Mouse (Mus musculus): ENCODE data around the gene Rab6a. TPM values are rescaled to one million over a fixed set of nuclear protein-coding genes. Genes with fewer than 3 reads are reported as not detected.
A peak's percentile ranks its signal among the peaks of the same experiment; 100 is the strongest.

Gene Rab6a
- polyA plus RNA-seq, 1 experiment = 319 TPM

GRCm38 (mm10) chr7:100616121-100616857 is 9.1 kb downstream of the Rab6a start:
- TF ChIP-seq POLR2A (IDR thresholded peaks at IDR 0.05; ENCODE audit: extremely low read depth, insufficient read depth, low read length) = no peak
- no peak for TF ChIP-seq CTCF (IDR thresholded peaks at IDR 0.05; ENCODE audit: extremely low read depth, insufficient read depth, low read length)
- Histone ChIP-seq H3K4me1 (ENCODE audit: control insufficient read depth, insufficient read depth, low read length) (no peaks in the 10 kb centered on the region), H3K27ac (ENCODE audit: insufficient read depth, low read length) (no peak overlapping the region), H3K4me3 (ENCODE audit: insufficient read depth, low read length) (no peak overlapping the region)

GRCm38 (mm10) chr7:100622277-100622676 is 15.1 kb downstream of the Rab6a start:
- Histone ChIP-seq H3K4me3 (ENCODE audit: insufficient read depth, low read length) (no peak overlapping the region), H3K4me1 (ENCODE audit: control insufficient read depth, insufficient read depth, low read length) (peaks cover 3% of the 10 kb centered on the region; the same call in 1 of the 2 replicates), H3K27ac (ENCODE audit: insufficient read depth, low read length) (no peak overlapping the region)
- TF ChIP-seq POLR2A (IDR thresholded peaks at IDR 0.05; ENCODE audit: extremely low read depth, insufficient read depth, low read length) (no peak), CTCF (IDR thresholded peaks at IDR 0.05; ENCODE audit: extremely low read depth, insufficient read depth, low read length) (no peak)

- TF ChIP-seq CTCF (IDR thresholded peaks at IDR 0.05; ENCODE audit: extremely low read depth, insufficient read depth, low read length) (no peak), POLR2A (IDR thresholded peaks at IDR 0.05; ENCODE audit: extremely low read depth, insufficient read depth, low read length) (no peak)
These were observed 17.3 kb downstream of the Rab6a start for GRCm38 (mm10) chr7:100624538-100624937.

GRCm38 (mm10) chr7:100637657-100638056 is 30.4 kb downstream of the Rab6a start:
- H3K4me1 ChIP-seq (ENCODE audit: control insufficient read depth, insufficient read depth, low read length) = no peaks in the 10 kb centered on the region
- H3K27ac ChIP-seq (ENCODE audit: insufficient read depth, low read length) = no peak overlapping the region
- H3K4me3 ChIP-seq (ENCODE audit: insufficient read depth, low read length) = no peak overlapping the region
- TF ChIP-seq POLR2A (IDR thresholded peaks at IDR 0.05; ENCODE audit: extremely low read depth, insufficient read depth, low read length) (no peak), CTCF (IDR thresholded peaks at IDR 0.05; ENCODE audit: extremely low read depth, insufficient read depth, low read length) (peak; percentile 45)

More at GRCm38 (mm10) chr7:100624538-100624937, 17.3 kb downstream of the Rab6a start:
- no peak overlapping the region for H3K27ac ChIP-seq (ENCODE audit: insufficient read depth, low read length)
- peaks cover 3% of the 10 kb centered on the region; the same call in 1 of the 2 replicates for H3K4me1 ChIP-seq (ENCODE audit: control insufficient read depth, insufficient read depth, low read length)
- H3K4me3 ChIP-seq (ENCODE audit: insufficient read depth, low read length) = no peak overlapping the region

- Histone ChIP-seq H3K27ac (ENCODE audit: insufficient read depth, low read length) (no peak overlapping the region), H3K4me1 (ENCODE audit: control insufficient read depth, insufficient read depth, low read length) (0 out of 2 replicates have a peak, but pooled peaks cover 1% of the 10 kb centered on the region), H3K4me3 (ENCODE audit: insufficient read depth, low read length) (no peak overlapping the region)
- no peak for TF ChIP-seq CTCF (IDR thresholded peaks at IDR 0.05; ENCODE audit: extremely low read depth, insufficient read depth, low read length)
- TF ChIP-seq POLR2A (IDR thresholded peaks at IDR 0.05; ENCODE audit: extremely low read depth, insufficient read depth, low read length) = no peak
These were observed 35.2 kb downstream of the Rab6a start for GRCm38 (mm10) chr7:100642413-100642812.

GRCm38 (mm10) chr7:100645147-100645546 is 37.9 kb downstream of the Rab6a start:
- TF ChIP-seq POLR2A (IDR thresholded peaks at IDR 0.05; ENCODE audit: extremely low read depth, insufficient read depth, low read length) (no peak), CTCF (IDR thresholded peaks at IDR 0.05; ENCODE audit: extremely low read depth, insufficient read depth, low read length) (peak; percentile 77)
- Histone ChIP-seq H3K4me3 (ENCODE audit: insufficient read depth, low read length) (no peak overlapping the region), H3K4me1 (ENCODE audit: control insufficient read depth, insufficient read depth, low read length) (0 out of 2 replicates have a peak, but pooled peaks cover 1% of the 10 kb centered on the region), H3K27ac (ENCODE audit: insufficient read depth, low read length) (no peak overlapping the region)

GRCm38 (mm10) chr7:100649095-100649494 is 41.9 kb downstream of the Rab6a start:
- Histone ChIP-seq H3K4me1 (ENCODE audit: control insufficient read depth, insufficient read depth, low read length) (peaks cover 4% of the 10 kb centered on the region; the same call in 1 of the 2 replicates), H3K4me3 (ENCODE audit: insufficient read depth, low read length) (no peak overlapping the region), H3K27ac (ENCODE audit: insufficient read depth, low read length) (no peak overlapping the region)
- no peak for TF ChIP-seq CTCF (IDR thresholded peaks at IDR 0.05; ENCODE audit: extremely low read depth, insufficient read depth, low read length)
- TF ChIP-seq POLR2A (IDR thresholded peaks at IDR 0.05; ENCODE audit: extremely low read depth, insufficient read depth, low read length) = no peak

GRCm38 (mm10) chr7:100649826-100650225 is 42.6 kb downstream of the Rab6a start:
- Histone ChIP-seq H3K4me3 (ENCODE audit: insufficient read depth, low read length) (no peak overlapping the region), H3K27ac (ENCODE audit: insufficient read depth, low read length) (no peak overlapping the region), H3K4me1 (ENCODE audit: control insufficient read depth, insufficient read depth, low read length) (peaks cover 4% of the 10 kb centered on the region; the same call in 1 of the 2 replicates)
- TF ChIP-seq CTCF (IDR thresholded peaks at IDR 0.05; ENCODE audit: extremely low read depth, insufficient read depth, low read length) = no peak
- no peak for TF ChIP-seq POLR2A (IDR thresholded peaks at IDR 0.05; ENCODE audit: extremely low read depth, insufficient read depth, low read length)

- no peak overlapping the region for H3K4me3 ChIP-seq (ENCODE audit: insufficient read depth, low read length)
- peaks cover 2% of the 10 kb centered on the region; the same call in 1 of the 2 replicates for H3K4me1 ChIP-seq (ENCODE audit: control insufficient read depth, insufficient read depth, low read length)
- no peak overlapping the region for H3K27ac ChIP-seq (ENCODE audit: insufficient read depth, low read length)
- no peak for TF ChIP-seq POLR2A (IDR thresholded peaks at IDR 0.05; ENCODE audit: extremely low read depth, insufficient read depth, low read length)
- no peak for TF ChIP-seq CTCF (IDR thresholded peaks at IDR 0.05; ENCODE audit: extremely low read depth, insufficient read depth, low read length)
These were observed 43.2 kb downstream of the Rab6a start for GRCm38 (mm10) chr7:100650421-100650820.

- TF ChIP-seq POLR2A (IDR thresholded peaks at IDR 0.05; ENCODE audit: extremely low read depth, insufficient read depth, low read length) = no peak
- no peak for TF ChIP-seq CTCF (IDR thresholded peaks at IDR 0.05; ENCODE audit: extremely low read depth, insufficient read depth, low read length)
- no peak overlapping the region for H3K27ac ChIP-seq (ENCODE audit: insufficient read depth, low read length)
- peaks cover 2% of the 10 kb centered on the region; the same call in 1 of the 2 replicates for H3K4me1 ChIP-seq (ENCODE audit: control insufficient read depth, insufficient read depth, low read length)
- H3K4me3 ChIP-seq (ENCODE audit: insufficient read depth, low read length) = no peak overlapping the region
These were observed 43.8 kb downstream of the Rab6a start for GRCm38 (mm10) chr7:100651011-100651410.
